Mouse (Mus musculus) left cerebral cortex, adult 9 months (tissue): ENCODE measurements around the gene Ugt1a10.

Experiments
- DNase-seq, 2 experiments: peaks; one replicate each; pipeline ENCODE4 v3.0.0; 2022; ENCODE audit warnings: low spot score in 2 of 2

The Ugt1a10 gene

GRCm38 (mm10) chr1:88230981-88231802 lies 176.0 kb downstream of the Ugt1a10 start:
- no peak for DNase-seq

- no peak for DNase-seq
Observed at GRCm38 (mm10) chr1:88231803-88232499, 176.8 kb downstream of the Ugt1a10 start.

- no peak for DNase-seq
Observed at GRCm38 (mm10) chr1:88232664-88233380, 177.6 kb downstream of the Ugt1a10 start.

- DNase-seq: no peak
Observed at GRCm38 (mm10) chr1:88233421-88234247, 178.4 kb downstream of the Ugt1a10 start.

GRCm38 (mm10) chr1:88234248-88234610 lies 179.0 kb downstream of the Ugt1a10 start:
- DNase-seq: no peak

GRCm38 (mm10) chr1:88234646-88235045 lies 179.5 kb downstream of the Ugt1a10 start:
- DNase-seq: no peak

GRCm38 (mm10) chr1:88235046-88235893 lies 180.1 kb downstream of the Ugt1a10 start:
- no peak for DNase-seq

- no peak for DNase-seq
Observed at GRCm38 (mm10) chr1:88235894-88236415, 180.8 kb downstream of the Ugt1a10 start.

- no peak for DNase-seq
Observed at GRCm38 (mm10) chr1:88237311-88237710, 182.1 kb downstream of the Ugt1a10 start.

GRCm38 (mm10) chr1:88238771-88239170 lies 183.6 kb downstream of the Ugt1a10 start:
- no peak for DNase-seq

GRCm38 (mm10) chr1:88240072-88240471 lies 184.9 kb downstream of the Ugt1a10 start:
- DNase-seq: no peak

- DNase-seq: no peak
Observed at GRCm38 (mm10) chr1:88240579-88240978, 185.4 kb downstream of the Ugt1a10 start.

- no peak for DNase-seq
Observed at GRCm38 (mm10) chr1:88243861-88244260, 188.7 kb downstream of the Ugt1a10 start.

- no peak for DNase-seq
Observed at GRCm38 (mm10) chr1:88245881-88246280, 190.7 kb downstream of the Ugt1a10 start.

- DNase-seq: no peak
Observed at GRCm38 (mm10) chr1:88246386-88246785, 191.2 kb downstream of the Ugt1a10 start.

GRCm38 (mm10) chr1:88247660-88248059 lies 192.5 kb downstream of the Ugt1a10 start:
- no peak for DNase-seq

GRCm38 (mm10) chr1:88248658-88249057 lies 193.5 kb downstream of the Ugt1a10 start:
- DNase-seq: no peak

- no peak for DNase-seq
Observed at GRCm38 (mm10) chr1:88249596-88249995, 194.4 kb downstream of the Ugt1a10 start.

GRCm38 (mm10) chr1:88250023-88250422 lies 194.8 kb downstream of the Ugt1a10 start:
- no peak for DNase-seq

GRCm38 (mm10) chr1:88253106-88253505 lies 197.9 kb downstream of the Ugt1a10 start:
- DNase-seq: no peak
